Mouse (Mus musculus): Measurements from ENCODE around the gene Rpl18. TPM values are rescaled to one million over a fixed set of nuclear protein-coding genes. Genes with fewer than 3 reads are reported as not detected.

Gene Rpl18
- total RNA-seq, 2 experiments from 2014 or later = 451 to 508 TPM

DNA sequence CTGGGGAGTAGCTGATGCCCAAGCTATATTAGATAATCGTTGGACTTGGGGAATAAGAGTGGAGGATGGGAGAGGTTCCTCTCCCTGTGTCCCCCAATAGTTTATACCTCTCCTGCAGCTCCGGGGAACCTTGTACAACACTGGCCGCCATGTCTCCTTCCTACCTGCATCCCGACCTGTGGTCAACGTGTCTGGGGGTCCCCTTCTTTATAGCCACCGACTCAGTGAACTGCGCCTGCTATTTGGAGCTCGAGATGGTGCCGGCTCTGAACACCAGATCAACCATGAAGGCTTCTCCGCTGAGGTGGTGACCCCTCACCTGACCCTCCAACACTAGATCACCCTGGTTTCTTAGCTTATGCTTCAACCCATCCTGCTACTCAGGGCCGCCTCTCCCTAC, 12.9 kb upstream of the Rpl18 start:
- no peak for TF ChIP-seq CTCF (IDR thresholded peaks at IDR 0.05)
- no peak for DNase-seq
- H3K4me3 ChIP-seq = no peak overlapping the region
- intact Hi-C loops (cut with DNase I) = loop anchor here (5.0 kb wide), 1 partner anchor 235 kb away; the partner anchor contains the start of gene Bax
- H3K27ac ChIP-seq = no peak overlapping the region; the same call in 1 of the 2 replicates

DNA sequence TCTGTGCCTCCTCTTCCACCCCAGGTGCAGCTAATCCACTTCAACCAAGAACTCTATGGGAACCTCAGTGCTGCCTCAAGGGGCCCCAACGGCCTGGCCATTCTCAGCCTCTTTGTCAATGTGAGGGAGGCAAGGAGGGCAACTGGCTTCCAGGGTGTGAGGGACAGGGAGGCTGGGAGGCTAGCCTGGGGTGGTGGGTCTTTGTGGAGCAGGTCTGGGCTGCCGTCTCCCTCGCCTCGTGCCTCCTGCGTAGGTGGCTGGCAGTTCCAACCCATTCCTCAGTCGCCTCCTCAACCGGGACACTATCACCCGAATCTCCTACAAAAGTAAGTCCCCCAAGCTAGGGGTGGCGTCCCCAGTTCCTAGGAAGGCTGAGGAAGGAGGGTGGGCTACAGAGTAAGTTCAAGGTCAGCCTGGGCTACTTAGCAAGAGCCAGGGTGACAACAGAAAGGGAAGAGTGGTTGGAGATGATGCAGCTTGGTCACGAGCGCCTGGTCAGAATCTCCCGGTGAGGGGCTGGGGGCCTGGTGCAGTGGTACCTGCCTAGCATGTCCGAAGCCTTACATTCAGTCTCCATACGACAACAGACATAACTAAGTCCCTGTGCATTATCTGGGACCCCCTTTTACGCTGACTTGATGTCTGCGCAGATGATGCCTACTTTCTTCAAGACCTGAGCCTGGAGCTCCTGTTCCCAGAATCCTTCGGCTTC, 12.3 kb upstream of the Rpl18 start:
- H3K4me3 ChIP-seq = no peak overlapping the region
- TF ChIP-seq CTCF (IDR thresholded peaks at IDR 0.05) = no peak
- intact Hi-C loops (cut with DNase I) = loop anchor here (5.0 kb wide), 1 partner anchor 236 kb away; the partner anchor contains the start of gene Bax
- peak overlapping the region; percentile 93 for H3K27ac ChIP-seq
- DNase-seq = peak; percentile 30

DNA sequence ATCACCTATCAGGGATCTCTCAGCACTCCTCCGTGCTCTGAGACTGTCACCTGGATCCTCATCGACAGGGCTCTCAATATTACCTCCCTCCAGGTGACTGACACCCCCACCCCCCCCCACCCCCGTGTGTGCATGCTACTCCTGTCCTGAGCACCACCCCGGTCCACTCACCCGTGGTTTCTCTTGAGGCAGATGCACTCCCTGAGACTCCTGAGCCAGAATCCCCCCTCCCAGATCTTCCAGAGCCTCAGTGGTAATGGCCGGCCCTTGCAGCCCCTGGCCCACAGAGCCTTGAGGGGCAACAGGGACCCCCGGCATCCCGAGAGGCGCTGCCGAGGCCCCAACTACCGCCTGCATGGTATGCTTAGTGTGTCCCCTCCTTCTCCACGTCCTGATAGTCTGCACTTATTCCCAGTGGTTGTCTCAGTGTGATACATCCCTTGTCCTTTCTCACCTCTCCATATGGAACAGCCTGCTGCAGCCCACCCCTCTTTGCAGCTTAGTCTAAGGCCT, 11.7 kb upstream of the Rpl18 start:
- peak overlapping the region; percentile 79 for H3K4me3 ChIP-seq
- TF ChIP-seq CTCF (IDR thresholded peaks at IDR 0.05) = no peak
- H3K27ac ChIP-seq = peak overlapping the region; percentile 93
- intact Hi-C loops (cut with DNase I) = loop anchor here (5.0 kb wide), 1 partner anchor 236 kb away; the partner anchor contains the start of gene Bax
- DNase-seq = peak; percentile 47

DNA sequence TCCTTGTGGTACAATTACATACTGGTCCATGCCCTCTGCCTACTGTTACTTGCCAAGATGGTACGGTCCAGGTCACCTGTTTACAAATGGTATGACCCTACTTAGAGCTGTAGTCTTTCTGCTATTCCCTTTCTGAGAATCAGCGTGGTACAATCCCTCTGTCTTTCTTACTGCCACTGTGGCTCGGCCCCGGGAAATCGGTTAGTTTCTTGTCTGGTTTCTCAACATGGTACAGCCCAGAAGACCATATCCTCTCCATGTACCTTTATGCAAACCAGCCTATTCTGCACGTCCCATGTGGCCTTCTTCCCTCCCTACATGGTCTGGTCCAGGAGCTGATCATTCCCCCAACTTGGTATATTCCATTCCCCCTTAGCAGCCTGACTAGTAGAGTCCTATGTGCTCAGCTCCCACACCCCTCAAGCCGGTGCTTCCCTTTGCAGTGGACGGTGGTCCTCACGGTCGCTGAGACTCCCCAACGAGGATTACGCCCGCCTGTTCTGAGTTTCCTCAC, 11.2 kb upstream of the Rpl18 start:
- intact Hi-C loops (cut with DNase I) = loop anchor here (5.0 kb wide), 1 partner anchor 237 kb away; the partner anchor contains the start of gene Bax
- peak; percentile 75 for DNase-seq
- TF ChIP-seq CTCF (IDR thresholded peaks at IDR 0.05) = no peak

DNA sequence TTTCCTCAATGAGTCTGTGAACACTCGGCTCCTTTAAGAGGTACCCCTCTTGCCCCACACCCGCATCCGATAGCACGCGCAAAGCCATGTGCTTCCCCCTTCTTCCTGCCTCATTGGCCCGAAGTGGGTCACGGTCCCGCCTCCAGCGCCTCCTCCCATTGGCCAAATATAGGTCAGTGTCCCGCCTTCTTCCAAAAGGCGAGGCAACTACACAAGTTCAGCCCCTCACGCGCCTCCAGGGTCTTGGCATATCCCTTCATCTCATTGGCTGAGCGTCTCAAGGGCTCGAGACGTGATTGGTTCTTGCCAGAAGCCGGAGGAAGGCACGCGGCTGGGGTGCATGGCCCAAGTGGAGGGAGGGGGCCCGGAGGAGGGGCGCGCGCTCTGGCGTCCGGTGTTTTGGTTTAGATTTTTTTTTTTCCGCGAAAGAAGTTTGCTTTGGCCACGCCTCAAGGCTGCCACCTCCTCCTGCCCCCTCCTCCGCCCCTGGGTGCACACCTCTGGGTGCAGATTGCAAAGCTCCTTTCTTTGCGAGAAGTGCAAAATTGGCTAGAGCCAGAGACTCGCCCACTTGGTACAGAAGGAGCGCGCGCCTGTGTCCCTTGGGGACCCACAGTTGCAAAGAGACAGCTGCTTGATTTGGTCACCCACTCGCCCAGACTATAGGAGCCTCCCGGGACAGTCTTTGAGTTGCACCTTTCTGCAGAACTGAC, 10.4 kb upstream of the Rpl18 start, which contains the start of gene Dbp:
Gene Dbp (plus strand): TSS at position 359 of the 713 bp plus-strand sequence.
- peak; percentile 99 for DNase-seq
- intact Hi-C loops (cut with DNase I) = loop anchor here (5.0 kb wide), 1 partner anchor 238 kb away; the partner anchor contains the start of gene Bax
- no peak for TF ChIP-seq CTCF (IDR thresholded peaks at IDR 0.05)
- Histone ChIP-seq H3K4me3 (peak within 1 kb of the TSS; percentile 79), H3K27ac (peak within 1 kb of the TSS; percentile 93)

More for the DNA sequence above, 11.2 kb upstream of the Rpl18 start:
- Histone ChIP-seq H3K27ac (peak overlapping the region; percentile 93), H3K4me3 (peak overlapping the region; percentile 79)

DNA sequence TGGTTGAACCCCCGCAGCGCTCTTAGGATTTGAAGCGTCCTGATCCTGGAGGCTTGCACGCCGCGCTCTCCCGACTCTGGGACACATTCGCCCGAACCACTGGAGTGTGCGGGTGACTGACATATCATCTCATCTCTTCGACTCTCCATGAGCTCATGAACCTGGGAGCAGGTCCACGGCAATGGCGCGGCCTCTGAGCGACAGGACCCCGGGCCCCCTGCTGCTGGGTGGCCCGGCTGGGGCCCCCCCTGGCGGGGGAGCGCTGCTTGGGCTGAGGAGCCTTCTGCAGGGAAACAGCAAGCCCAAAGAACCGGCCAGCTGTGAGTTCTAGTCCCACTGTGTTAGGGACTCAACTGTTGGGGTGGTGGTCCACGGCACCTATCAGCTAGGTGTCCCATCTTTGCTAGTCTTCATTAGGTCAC, 9.8 kb upstream of the Rpl18 start:
- intact Hi-C loops (cut with DNase I) = no loop called here
- DNase-seq = peak; percentile 69
- H3K4me3 ChIP-seq = peak overlapping the region; percentile 79
- H3K27ac ChIP-seq = peak overlapping the region; percentile 93
- TF ChIP-seq CTCF (IDR thresholded peaks at IDR 0.05) = no peak

DNA sequence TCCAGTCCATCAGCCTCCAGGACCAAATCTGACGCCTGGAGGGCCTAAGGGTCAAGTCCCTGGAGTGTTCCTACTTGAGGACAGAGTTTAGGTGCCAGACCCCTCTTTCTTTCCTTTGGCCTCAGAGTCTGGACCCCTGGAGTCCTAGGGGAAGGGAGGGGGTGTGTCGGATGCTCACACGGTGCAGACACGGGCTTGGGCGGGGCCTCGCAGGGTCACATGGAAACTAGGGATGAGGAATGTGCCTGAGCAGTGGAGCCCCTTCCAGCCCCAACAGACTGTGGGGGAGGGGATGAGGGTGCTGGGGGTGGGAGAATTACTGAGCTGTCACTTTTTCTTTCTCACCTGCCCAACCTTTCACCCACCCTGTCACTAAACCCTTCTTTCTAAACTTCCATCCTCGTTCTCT, 9.4 kb upstream of the Rpl18 start:
- peak; percentile 93 for DNase-seq
- intact Hi-C loops (cut with DNase I) = no loop called here
- TF ChIP-seq CTCF (IDR thresholded peaks at IDR 0.05) = no peak
- H3K27ac ChIP-seq = peak overlapping the region; percentile 93
- H3K4me3 ChIP-seq = peak overlapping the region; percentile 79

DNA sequence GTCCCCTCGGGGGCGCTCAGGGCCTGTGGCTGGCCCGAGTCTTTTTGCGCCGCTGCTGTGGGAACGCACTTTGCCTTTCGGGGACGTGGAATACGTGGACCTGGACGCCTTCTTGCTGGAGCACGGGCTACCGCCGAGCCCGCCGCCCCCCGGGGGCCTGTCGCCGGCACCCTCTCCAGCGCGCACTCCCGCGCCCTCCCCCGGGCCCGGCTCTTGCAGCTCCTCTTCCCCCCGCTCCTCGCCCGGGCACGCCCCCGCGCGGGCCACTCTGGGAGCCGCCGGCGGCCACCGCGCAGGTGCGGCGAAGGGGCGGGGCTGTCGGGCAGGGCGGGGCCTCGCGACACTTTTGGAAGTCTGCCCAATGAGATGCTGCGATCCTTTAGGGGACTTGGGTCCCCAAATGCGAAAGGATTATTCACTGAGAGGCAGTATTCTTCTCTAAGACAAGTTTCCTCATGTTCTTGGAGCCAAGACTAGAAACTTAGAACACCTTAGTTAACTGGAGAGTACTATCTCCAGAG, 8.5 kb upstream of the Rpl18 start:
- intact Hi-C loops (cut with DNase I) = no loop called here
- TF ChIP-seq CTCF (IDR thresholded peaks at IDR 0.05) = no peak; the same call in 1 of the 2 replicates
- DNase-seq = peak; percentile 95
- Histone ChIP-seq H3K27ac (peak overlapping the region; percentile 93), H3K4me3 (peak overlapping the region; percentile 79)

DNA sequence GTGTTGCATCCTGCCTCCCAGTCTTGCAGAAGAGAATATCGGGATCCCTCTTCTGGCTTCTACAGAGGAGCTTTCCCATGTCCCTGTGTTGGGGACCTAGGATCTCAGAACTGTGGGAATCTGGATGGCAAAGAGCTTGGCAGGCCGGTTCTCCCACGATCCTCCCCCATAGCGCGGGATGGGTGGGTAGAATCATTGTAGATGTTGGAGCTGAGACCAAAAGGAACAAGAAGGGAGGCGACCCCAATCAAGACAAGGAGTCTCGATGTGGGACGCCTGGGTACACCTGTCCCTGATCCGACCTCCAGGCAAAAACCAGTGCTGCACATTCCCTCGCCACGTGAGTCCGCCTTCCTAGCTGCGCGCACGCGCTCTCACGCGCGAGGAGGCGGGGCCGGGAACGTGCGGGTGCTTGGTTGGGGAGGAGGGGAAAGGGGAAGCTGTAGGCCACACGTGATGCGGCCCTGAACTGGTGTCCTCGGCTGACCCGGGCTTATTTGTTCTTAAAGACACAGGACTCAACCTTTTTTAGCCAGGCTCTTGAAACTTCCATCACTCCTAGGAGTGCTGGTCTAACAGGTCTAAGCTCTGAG, 7.8 kb upstream of the Rpl18 start:
- Histone ChIP-seq H3K27ac (peak overlapping the region; percentile 93), H3K4me3 (peak overlapping the region; percentile 79)
- no peak for TF ChIP-seq CTCF (IDR thresholded peaks at IDR 0.05)
- peak; percentile 99 for DNase-seq
- intact Hi-C loops (cut with DNase I) = no loop called here

DNA sequence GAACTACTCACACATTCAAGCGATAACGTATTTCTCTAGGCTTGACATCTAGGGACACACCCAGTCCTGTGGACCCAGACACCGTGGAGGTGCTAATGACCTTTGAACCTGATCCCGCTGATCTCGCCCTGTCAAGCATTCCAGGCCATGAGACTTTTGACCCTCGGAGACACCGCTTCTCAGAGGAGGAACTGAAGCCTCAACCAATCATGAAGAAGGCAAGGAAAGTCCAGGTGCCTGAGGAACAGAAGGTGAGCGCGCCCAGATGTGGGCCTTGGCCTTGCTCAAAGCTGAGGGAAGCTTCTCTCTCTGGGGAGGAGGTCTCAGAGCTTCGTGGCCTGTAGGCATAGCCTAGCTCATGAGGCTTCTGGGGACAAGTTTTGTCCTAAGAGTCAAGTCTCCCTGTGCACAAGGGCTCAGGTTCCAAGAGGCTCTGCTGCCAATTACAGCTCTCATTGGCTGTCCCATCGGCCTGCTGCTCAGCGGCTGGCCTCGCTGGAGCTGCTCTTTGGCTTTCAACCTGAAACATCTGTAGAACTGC, 7.0 kb upstream of the Rpl18 start:
- peak overlapping the region; percentile 93 for H3K27ac ChIP-seq
- intact Hi-C loops (cut with DNase I) = no loop called here
- no peak for TF ChIP-seq CTCF (IDR thresholded peaks at IDR 0.05)
- DNase-seq = peak; percentile 84
- H3K4me3 ChIP-seq = peak overlapping the region; percentile 79

DNA sequence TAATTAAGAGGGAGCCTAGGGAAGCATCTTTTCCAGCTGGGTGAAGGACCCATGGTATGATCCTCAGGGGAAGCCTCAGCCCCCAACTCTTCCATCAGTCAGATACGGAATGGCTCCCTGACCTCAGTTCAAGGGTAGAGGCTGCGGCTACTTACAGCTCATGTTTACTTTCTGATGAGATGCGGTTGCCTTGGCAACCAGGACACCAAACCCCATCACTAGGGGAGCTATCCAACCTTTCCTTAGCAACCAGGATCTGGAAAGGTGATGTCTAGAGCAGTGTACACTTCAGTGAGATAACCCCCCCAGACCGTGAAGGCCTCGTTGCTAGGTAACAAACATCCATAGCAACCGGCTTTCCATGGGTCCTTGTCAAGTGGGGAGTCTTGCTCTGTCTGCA, 6.2 kb upstream of the Rpl18 start:
- Histone ChIP-seq H3K27ac (peak overlapping the region; percentile 93), H3K4me3 (peak overlapping the region; percentile 79)
- no peak for DNase-seq
- no peak for TF ChIP-seq CTCF (IDR thresholded peaks at IDR 0.05)
- intact Hi-C loops (cut with DNase I) = no loop called here
